Mouse (Mus musculus) adrenal gland, adult 18-20 months (tissue): Measurements from ENCODE around the gene Gm12886. TPM values are rescaled to one million over a fixed set of nuclear protein-coding genes. Genes with fewer than 3 reads are reported as not detected.

Experiments
- DNase-seq, 2 experiments: peaks; one replicate each; pipeline ENCODE4 v3.0.0; 2021 to 2022; ENCODE audit warnings: low spot score in 2 of 2
- long read RNA-seq, 2 experiments: library from polyadenylated mRNA; stranded (forward); transcript quantifications; one replicate each; pipeline ENCODE4 v2.0.0; 2021
- total RNA-seq, 2 experiments: library from RNA; stranded (reverse); gene quantifications; 1 replicate in 1 of 2; 2 replicates in 1 of 2; pipeline ENCODE4 v1.2.3; 2021

Gene Gm12886
- not detected for total RNA-seq
- long read RNA-seq, experiment 1, result 0 reads
- long read RNA-seq, experiment 2, result 0 reads

GRCm38 (mm10) chr4:121422999-121423398 lies at the start of gene Gm12886:
Gene Gm12886, minus strand, starts transcription at chr4:121423099.
- no peak for DNase-seq

Other genes starting within 250 kb of the Gm12886 start
- gene Rlf, start 208.0 kb downstream of the Gm12886 start, total RNA-seq, result 10 to 100 TPM; 14.0 to 14.9 TPM
- gene Gm12888, start 98.2 kb downstream of the Gm12886 start, total RNA-seq, result not detected
- not detected for gene Gm12887, start 199.0 kb upstream of the Gm12886 start, total RNA-seq